Mouse (Mus musculus) heart, adult 18-20 months (tissue): ENCODE measurements at regions not wholly inside any gene's neighbourhood (a gene's known extent, or its start where the extent isn't known, plus 50 kb on each side); places are given as distances from the start of the nearest gene placed in this dataset.

Experiments
- DNase-seq, 2 experiments: peaks; one replicate each; pipeline ENCODE4 v3.0.0; 2021 to 2022; ENCODE audit warnings: mixed read lengths in 1 of 2

- DNase-seq = no peak
Observed at GRCm38 (mm10) chr3:52701601-52702000, 315.4 kb downstream of the Cog6 start.

- DNase-seq = no peak
Observed at GRCm38 (mm10) chr3:52693813-52694212, 323.2 kb downstream of the Cog6 start.

- peak; percentile 54 to 64 for DNase-seq
Observed at GRCm38 (mm10) chr3:52685434-52686181, 331.4 kb downstream of the Cog6 start.

GRCm38 (mm10) chr3:52680824-52681388 lies 336.1 kb downstream of the Cog6 start:
- no peak for DNase-seq

- DNase-seq = peak in 1 of 2 experiments; percentile 20
Observed at GRCm38 (mm10) chr3:52676886-52677670, 340.0 kb downstream of the Cog6 start.

GRCm38 (mm10) chr3:52670628-52671028 lies 346.4 kb downstream of the Cog6 start:
- no peak for DNase-seq

- DNase-seq = peak in 1 of 2 experiments; percentile 26
Observed at GRCm38 (mm10) chr3:52663161-52663602, 353.9 kb downstream of the Cog6 start.

GRCm38 (mm10) chr3:52662164-52662908 lies 354.7 kb downstream of the Cog6 start:
- DNase-seq = no peak

- DNase-seq = peak in 1 of 2 experiments; percentile 43
Observed at GRCm38 (mm10) chr3:52653006-52653405, 364.0 kb downstream of the Cog6 start.

GRCm38 (mm10) chr3:52652476-52652870 lies 364.6 kb downstream of the Cog6 start:
- DNase-seq = no peak

GRCm38 (mm10) chr3:52651862-52652475 lies 365.1 kb downstream of the Cog6 start:
- peak in 1 of 2 experiments; percentile 29 for DNase-seq

- no peak for DNase-seq
Observed at GRCm38 (mm10) chr3:52650071-52650470, 367.0 kb downstream of the Cog6 start.

- DNase-seq = no peak
Observed at GRCm38 (mm10) chr3:52648836-52649500, 368.1 kb downstream of the Cog6 start.

GRCm38 (mm10) chr3:52647900-52648299 lies 369.1 kb downstream of the Cog6 start:
- no peak for DNase-seq

GRCm38 (mm10) chr3:52647161-52647692 lies 369.8 kb downstream of the Cog6 start:
- DNase-seq = no peak

GRCm38 (mm10) chr3:52645156-52645555 lies 371.9 kb downstream of the Cog6 start:
- no peak for DNase-seq

GRCm38 (mm10) chr3:52644178-52645128 lies 372.6 kb downstream of the Cog6 start:
- DNase-seq = no peak

GRCm38 (mm10) chr3:52643796-52644177 lies 373.2 kb downstream of the Cog6 start:
- peak; percentile 29 to 63 for DNase-seq

- DNase-seq = no peak
Observed at GRCm38 (mm10) chr3:52643100-52643551, 373.9 kb downstream of the Cog6 start.
